ENCODE assay signal across 11 mouse cellular contexts in the genomic region with DNA sequence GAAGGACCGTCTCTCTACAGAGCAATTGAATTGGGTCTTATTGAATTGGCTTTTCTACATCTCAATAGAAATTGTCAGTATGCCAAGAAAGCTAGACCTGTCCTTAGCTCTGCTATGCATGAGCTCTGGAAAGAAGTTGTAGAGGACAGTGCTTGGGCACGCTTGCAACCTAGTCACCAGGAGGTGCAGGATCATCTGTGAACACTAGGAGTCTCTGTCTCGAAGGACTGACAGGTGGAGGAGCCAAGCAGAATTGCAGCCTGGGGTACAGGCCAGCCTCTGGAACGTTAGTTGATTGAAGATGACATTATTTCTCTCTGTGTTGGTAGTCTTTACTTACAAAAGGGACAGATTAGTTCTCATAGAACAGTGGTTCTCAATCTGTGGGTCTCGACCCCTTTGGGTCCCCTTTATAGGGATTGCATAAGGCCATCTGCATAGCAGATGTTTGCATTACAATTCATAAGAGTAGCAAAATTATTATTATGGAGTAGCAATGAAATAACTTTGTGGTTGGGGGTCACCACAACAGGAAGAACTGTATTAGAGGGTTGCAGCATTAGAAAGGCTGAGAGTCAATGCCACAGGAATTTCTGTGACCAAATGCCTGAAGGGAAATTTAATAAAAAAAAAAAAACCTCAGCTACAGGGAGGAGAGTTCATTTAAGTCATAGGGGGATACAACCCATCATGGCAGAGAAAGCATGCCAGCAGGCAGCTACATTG.
DNase-seq lines count a peak whose midpoint lies in the region; ATAC-seq and TF ChIP-seq lines count a peak whose summit lies in the region.
"Had no signal": no experiment of that assay in that cellular context is flagged by ENCODE, and none has a peak within 500 bp of the region (broad histone marks: within the 10 kb centered on the region; RNA-seq: fewer than 3 reads in every experiment).

No protein-coding gene starts in this region.

- no peaks in the 10 kb centered on the region for H3K9me3 ChIP-seq in ES-Bruce4 (replicated peaks; ENCODE audit: control insufficient read depth, insufficient read depth, low read length, poor library complexity, severe bottlenecking)
- H3K9me3 ChIP-seq: embryonic facial prominence, embryonic 15.5 days had no signal

- TF ChIP-seq CTCF in left cerebral cortex, adult 2 months (IDR thresholded peaks at IDR 0.05): peak; percentile 41
- TF ChIP-seq CTCF in ES-Bruce4 (IDR thresholded peaks at IDR 0.05; ENCODE audit: low read depth, low read length): peak; percentile 59

- TF ChIP-seq POLR2A in ES-Bruce4 (IDR thresholded peaks at IDR 0.05; ENCODE audit: insufficient read depth, low read length): no peak

- H3K4me1 ChIP-seq in ES-Bruce4 (ENCODE audit: control insufficient read depth, insufficient read depth, low read length): no peaks in the 10 kb centered on the region

- ATAC-seq in hematopoietic stem cell, adult 5-6 weeks (replicated peaks in 1 of 2; ENCODE audit: insufficient read depth in 1 of 2, low FRiP score in 2 of 2, low TSS enrichment in 1 of 2, low read depth in 1 of 2, poor library complexity in 2 of 2, severe bottlenecking in 2 of 2): 0 out of 4 replicates have a peak, but pooled peaks have one; percentile 29 to 32
- ATAC-seq: CD4-positive, CD25-positive, alpha-beta regulatory T cell, adult 4 months had no signal

- no peak overlapping the region for H3K27ac ChIP-seq in left cerebral cortex, adult 2 months
- no peak overlapping the region for H3K27ac ChIP-seq in ES-Bruce4 (ENCODE audit: insufficient read depth, low read length)
- H3K27ac ChIP-seq: embryonic facial prominence, embryonic 15.5 days had no signal

- H3K36me3 ChIP-seq in ES-Bruce4 (ENCODE audit: control insufficient read depth, insufficient read depth, low read length, poor library complexity, severe bottlenecking): no peaks in the 10 kb centered on the region
- H3K36me3 ChIP-seq: embryonic facial prominence, embryonic 15.5 days had no signal

- intact Hi-C loops in left cerebral cortex, adult 2 months (cut with DNase I): no loop called here
- intact Hi-C loops in left cerebral cortex, postnatal 14 days (cut with DNase I): no loop called here

- TF ChIP-seq EP300 in ES-Bruce4 (IDR thresholded peaks at IDR 0.05; ENCODE audit: insufficient read depth, low read depth, low read length): no peak

- H3K27me3 ChIP-seq in ES-Bruce4 (ENCODE audit: control insufficient read depth, insufficient read depth, low read length, poor library complexity, severe bottlenecking): no peaks in the 10 kb centered on the region
- H3K27me3 ChIP-seq: embryonic facial prominence, embryonic 15.5 days had no signal

- no peak overlapping the region for H3K4me3 ChIP-seq in left cerebral cortex, adult 2 months
- H3K4me3 ChIP-seq in ES-Bruce4 (ENCODE audit: low read depth, low read length): no peak overlapping the region
- H3K4me3 ChIP-seq: embryonic facial prominence, embryonic 15.5 days had no signal

- H3K9ac ChIP-seq in ES-Bruce4 (ENCODE audit: low read depth, poor library complexity, severe bottlenecking): no peak overlapping the region
- H3K9ac ChIP-seq: embryonic facial prominence, embryonic 15.5 days had no signal

- peak; percentile 36 to 46 for DNase-seq in cerebellum, postnatal 10 days
- no peak for DNase-seq in cerebellum, adult 8-10 months
- DNase-seq in left cerebral cortex, adult 2 months (ENCODE audit: extremely low spot score in 1 of 2, low spot score in 2 of 2): no peak
- DNase-seq in left cerebral cortex, postnatal 14 days (ENCODE audit: low spot score in 2 of 2): no peak
- no peak for DNase-seq in ovary, adult 18-20 months (ENCODE audit: low spot score)
- DNase-seq in thymus, postnatal 10 days (ENCODE audit: low spot score in 2 of 2): no peak
- DNase-seq: heart, postnatal 14 days had no signal

Comparison
In these comparisons a context has a peak if more than half of its experiments do, and no peak if none do; other contexts are left out.
1. DNase-seq: peak in cerebellum, postnatal 10 days (2 of 2); none in cerebellum, adult 8-10 months (single experiment), left cerebral cortex, adult 2 months (0 of 2), left cerebral cortex, postnatal 14 days (0 of 2), ovary, adult 18-20 months (single experiment) and thymus, postnatal 10 days (0 of 2).